In the genomic region with DNA sequence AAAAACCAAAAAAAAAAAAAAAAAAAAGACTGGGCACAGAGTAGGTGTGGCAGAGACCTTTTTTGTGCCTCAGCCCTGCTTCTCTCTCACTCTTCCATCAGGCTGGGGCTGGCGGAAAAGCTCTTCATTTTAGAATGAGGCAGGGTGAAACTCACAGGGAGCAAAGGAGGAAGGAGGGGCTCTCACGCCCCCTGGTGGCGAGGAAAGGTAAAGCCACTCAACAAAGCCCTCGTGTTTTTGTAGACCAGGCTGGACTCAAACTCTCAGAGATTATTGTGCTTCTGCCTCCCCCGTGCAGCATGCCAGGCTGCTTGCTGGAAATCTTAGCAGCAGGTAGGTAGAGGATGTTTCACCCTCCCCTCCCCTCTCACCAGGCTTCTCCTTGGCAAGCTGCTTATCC, we compare ENCODE assay signal across 9 mouse cellular contexts. TPM values are rescaled to one million over a fixed set of nuclear protein-coding genes. Genes with fewer than 3 reads are reported as not detected.
DNase-seq lines count a peak whose midpoint lies in the region; ATAC-seq lines count a peak whose summit lies in the region.
"Had no signal": no experiment of that assay in that cellular context is flagged by ENCODE, and none has a peak within 500 bp of the region (broad histone marks: within the 10 kb centered on the region; RNA-seq: fewer than 3 reads in every experiment).

No protein-coding gene starts in this region.

- no peaks in the 10 kb centered on the region for H3K9me3 ChIP-seq in liver, embryonic 13.5 days (replicated peaks)
- H3K9me3 ChIP-seq: neural tube, embryonic 13.5 days had no signal

- intact Hi-C loops in heart, postnatal 25 days (cut with DNase I), result loop anchor here (5.0 kb wide), 1 partner anchor 183 kb away; no protein-coding TSS in a partner anchor

- H3K36me3 ChIP-seq in liver, embryonic 13.5 days, result peaks cover 60% of the 10 kb centered on the region

- peaks cover 8% of the 10 kb centered on the region for H3K4me1 ChIP-seq in liver, embryonic 13.5 days (replicated peaks)
- H3K4me1 ChIP-seq: neural tube, embryonic 13.5 days had no signal

- ATAC-seq in liver, embryonic 13.5 days (ENCODE audit: low read depth), result no peak

- H3K4me2 ChIP-seq in liver, embryonic 13.5 days, result no peak overlapping the region
- H3K4me2 ChIP-seq: neural tube, embryonic 13.5 days had no signal

- H3K27ac ChIP-seq in liver, embryonic 13.5 days, result no peak overlapping the region
- H3K27ac ChIP-seq: neural tube, embryonic 13.5 days had no signal

- no peak overlapping the region for H3K4me3 ChIP-seq in liver, embryonic 13.5 days (replicated peaks)
- H3K4me3 ChIP-seq: neural tube, embryonic 13.5 days had no signal

- H3K27me3 ChIP-seq in liver, embryonic 13.5 days, result no peaks in the 10 kb centered on the region
- H3K27me3 ChIP-seq: neural tube, embryonic 13.5 days had no signal

- H3K9ac ChIP-seq in liver, embryonic 13.5 days, result no peak overlapping the region
- H3K9ac ChIP-seq: neural tube, embryonic 13.5 days had no signal

- DNase-seq in embryo, embryonic 10 days (ENCODE audit: low spot score), result peak; percentile 49
- no peak for DNase-seq in embryo, embryonic 9.5 days (ENCODE audit: extremely low spot score)
- peak; percentile 54 for DNase-seq in ovary, postnatal 14 days (ENCODE audit: low spot score)
- no peak for DNase-seq in ovary, adult 18-20 months (ENCODE audit: low spot score)
- peak; percentile 70 for DNase-seq in cerebellum, adult 8-10 months
- peak; percentile 41 for DNase-seq in heart, postnatal 25 days (ENCODE audit: low spot score)
- DNase-seq in liver, embryonic 13.5 days, result peak; percentile 38
- peak; percentile 66 for DNase-seq in right cerebral cortex, postnatal 4 days

- WGBS in liver, embryonic 13.5 days (ENCODE audit: insufficient replicate concordance), result 34% methylated on average over 5 of the region's 5 CpGs

RNA-seq across cellular contexts. Expression of a gene that starts 7.3 kb away (rescaled TPM):
- 100 to 1,000 TPM; 112 to 129 TPM for total RNA-seq in heart, postnatal 25 days (2021)
- polyA plus RNA-seq in liver, embryonic 13.5 days (2015; fragmentation: Nextera tagmentation; extraction: Ambion mirVana), result 3.9 and 4.6 TPM in 2 replicates

RNA-seq across cellular contexts. Expression of a gene that starts 28.8 kb away (rescaled TPM):
- total RNA-seq in heart, postnatal 25 days (2021), result 100 to 1,000 TPM; 123 to 127 TPM
- polyA plus RNA-seq in liver, embryonic 13.5 days (2015; fragmentation: Nextera tagmentation; extraction: Ambion mirVana), result 122 and 132 TPM in 2 replicates

RNA-seq across cellular contexts. Expression of a gene that starts 52.5 kb away (rescaled TPM):
- 100 to 1,000 TPM; 148 to 155 TPM for total RNA-seq in heart, postnatal 25 days (2021)
- polyA plus RNA-seq in liver, embryonic 13.5 days (2015; fragmentation: Nextera tagmentation; extraction: Ambion mirVana), result 368 and 374 TPM in 2 replicates

Comparison
In these comparisons a context has a peak if more than half of its experiments do, and no peak if none do; other contexts are left out.
1. DNase-seq: peak in embryo, embryonic 10 days (single experiment), ovary, postnatal 14 days (single experiment), cerebellum, adult 8-10 months (single experiment), heart, postnatal 25 days (single experiment), liver, embryonic 13.5 days (single experiment) and right cerebral cortex, postnatal 4 days (single experiment); none in embryo, embryonic 9.5 days (single experiment) and ovary, adult 18-20 months (single experiment).